Mouse (Mus musculus): ENCODE results near the gene Tesc. TPM values are rescaled to one million over a fixed set of nuclear protein-coding genes. Genes with fewer than 3 reads are reported as not detected.

The Tesc gene
- total and polyA plus RNA-seq, 3 experiments, result not detected

- Histone ChIP-seq H3K4me1 (ENCODE audit: insufficient read depth, low read depth, low read length) (0 out of 2 replicates have a peak, but pooled peaks cover 3% of the 10 kb centered on the region), H3K4me3 (ENCODE audit: low read depth, low read length) (no peak overlapping the region), H3K27me3 (ENCODE audit: insufficient read depth, low read length) (no peaks in the 10 kb centered on the region), H3K36me3 (replicated peaks) (peaks cover 99% of the 10 kb centered on the region), H3K9me3 (replicated peaks) (no peaks in the 10 kb centered on the region)
- TF ChIP-seq CTCF (IDR thresholded peaks at IDR 0.05; ENCODE audit: low read depth, low read length) (no peak), POLR2AphosphoS5 (IDR thresholded peaks at IDR 0.05; ENCODE audit: insufficient replicate concordance, low read depth, low read length) (no peak), GATA2 (IDR thresholded peaks at IDR 0.05; ENCODE audit: borderline replicate concordance, low read depth, low read length) (no peak), TAL1 (conservative IDR thresholded peaks at IDR 0.05; ENCODE audit: low read depth, low read length) (no peak), GATA1 (IDR thresholded peaks at IDR 0.05; ENCODE audit: borderline replicate concordance, low read length) (no peak)
- no peak for DNase-seq (ENCODE audit: low spot score)
- ATAC-seq (ENCODE audit: extremely low read depth, insufficient number of reproducible peaks, low FRiP score, poor library complexity, severe bottlenecking), result no peak
Measured at GRCm38 (mm10) chr5:118096317-118096716, 68.8 kb downstream of the Tesc start.

GRCm38 (mm10) chr5:118099069-118099869 is 71.7 kb downstream of the Tesc start:
- ATAC-seq (ENCODE audit: extremely low read depth, insufficient number of reproducible peaks, low FRiP score, poor library complexity, severe bottlenecking) (no peak), DNase-seq (ENCODE audit: low spot score) (no peak)
- no peak overlapping the region for H3K4me3 ChIP-seq (ENCODE audit: low read depth, low read length)
- no peak for TF ChIP-seq POLR2AphosphoS5 (IDR thresholded peaks at IDR 0.05; ENCODE audit: insufficient replicate concordance, low read depth, low read length)
- no peak for TF ChIP-seq CTCF (IDR thresholded peaks at IDR 0.05; ENCODE audit: low read depth, low read length)
- TF ChIP-seq GATA1 (IDR thresholded peaks at IDR 0.05; ENCODE audit: borderline replicate concordance, low read length), result no peak
- no peak for TF ChIP-seq TAL1 (conservative IDR thresholded peaks at IDR 0.05; ENCODE audit: low read depth, low read length)
- no peak for TF ChIP-seq GATA2 (IDR thresholded peaks at IDR 0.05; ENCODE audit: borderline replicate concordance, low read depth, low read length)
- H3K4me1 ChIP-seq (ENCODE audit: insufficient read depth, low read depth, low read length), result 0 out of 2 replicates have a peak, but pooled peaks cover 3% of the 10 kb centered on the region
- H3K9me3 ChIP-seq (replicated peaks), result no peaks in the 10 kb centered on the region
- H3K36me3 ChIP-seq (replicated peaks), result peaks cover 88% of the 10 kb centered on the region
- no peaks in the 10 kb centered on the region for H3K27me3 ChIP-seq (ENCODE audit: insufficient read depth, low read length)

DNA sequence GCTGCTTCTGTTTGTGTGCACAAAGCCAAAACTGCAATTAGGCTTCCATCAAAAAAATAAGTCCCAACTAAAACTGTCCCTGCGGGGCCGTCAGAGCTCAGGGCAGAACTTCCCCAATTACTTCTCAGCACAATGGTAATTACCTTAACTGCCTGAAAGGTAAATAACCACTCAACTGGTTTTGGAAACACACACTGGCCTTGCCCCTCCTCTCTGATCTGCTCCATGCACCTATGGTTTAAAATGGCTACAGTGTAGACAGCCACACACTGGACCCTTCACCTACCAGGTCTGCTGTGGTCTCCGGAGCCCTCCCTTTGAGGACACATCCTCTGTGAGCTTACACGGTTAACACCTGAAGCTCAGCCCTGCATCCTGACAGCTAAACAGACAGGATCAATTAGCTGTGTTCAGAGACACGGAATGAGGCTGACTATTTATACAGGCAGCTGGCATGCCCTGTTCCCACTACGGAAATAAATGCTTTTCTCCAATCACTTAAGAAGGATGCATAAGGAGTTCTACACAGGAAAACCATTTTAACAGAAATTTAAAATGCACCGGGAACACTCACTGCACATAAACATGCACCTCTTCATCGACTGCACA is 72.4 kb downstream of the Tesc start:
- TF ChIP-seq CTCF (IDR thresholded peaks at IDR 0.05; ENCODE audit: low read depth, low read length) (no peak), GATA2 (IDR thresholded peaks at IDR 0.05; ENCODE audit: borderline replicate concordance, low read depth, low read length) (no peak), POLR2AphosphoS5 (IDR thresholded peaks at IDR 0.05; ENCODE audit: insufficient replicate concordance, low read depth, low read length) (no peak), TAL1 (conservative IDR thresholded peaks at IDR 0.05; ENCODE audit: low read depth, low read length) (no peak), GATA1 (IDR thresholded peaks at IDR 0.05; ENCODE audit: borderline replicate concordance, low read length) (no peak)
- ATAC-seq (ENCODE audit: extremely low read depth, insufficient number of reproducible peaks, low FRiP score, poor library complexity, severe bottlenecking) (no peak), DNase-seq (ENCODE audit: low spot score) (no peak)
- H3K36me3 ChIP-seq (replicated peaks), result peaks cover 86% of the 10 kb centered on the region
- no peaks in the 10 kb centered on the region for H3K27me3 ChIP-seq (ENCODE audit: insufficient read depth, low read length)
- no peaks in the 10 kb centered on the region for H3K9me3 ChIP-seq (replicated peaks)
- H3K4me1 ChIP-seq (ENCODE audit: insufficient read depth, low read depth, low read length), result 0 out of 2 replicates have a peak, but pooled peaks cover 3% of the 10 kb centered on the region
- no peak overlapping the region for H3K4me3 ChIP-seq (ENCODE audit: low read depth, low read length)

GRCm38 (mm10) chr5:118105536-118105935 is 78.0 kb downstream of the Tesc start:
- no peak overlapping the region for H3K4me3 ChIP-seq (ENCODE audit: low read depth, low read length)
- TF ChIP-seq POLR2AphosphoS5 (IDR thresholded peaks at IDR 0.05; ENCODE audit: insufficient replicate concordance, low read depth, low read length), result no peak
- no peaks in the 10 kb centered on the region for H3K9me3 ChIP-seq (replicated peaks)
- H3K36me3 ChIP-seq (replicated peaks), result peaks cover 86% of the 10 kb centered on the region
- ATAC-seq (ENCODE audit: extremely low read depth, insufficient number of reproducible peaks, low FRiP score, poor library complexity, severe bottlenecking) (no peak), DNase-seq (ENCODE audit: low spot score) (no peak)
- H3K4me1 ChIP-seq (ENCODE audit: insufficient read depth, low read depth, low read length), result no peaks in the 10 kb centered on the region
- no peaks in the 10 kb centered on the region for H3K27me3 ChIP-seq (ENCODE audit: insufficient read depth, low read length)

GRCm38 (mm10) chr5:118106667-118107066 is 79.1 kb downstream of the Tesc start:
- no peak for ATAC-seq (ENCODE audit: extremely low read depth, insufficient number of reproducible peaks, low FRiP score, poor library complexity, severe bottlenecking)
- no peak for TF ChIP-seq CTCF (IDR thresholded peaks at IDR 0.05; ENCODE audit: low read depth, low read length)
- no peak for TF ChIP-seq GATA2 (IDR thresholded peaks at IDR 0.05; ENCODE audit: borderline replicate concordance, low read depth, low read length)
- TF ChIP-seq GATA1 (IDR thresholded peaks at IDR 0.05; ENCODE audit: borderline replicate concordance, low read length), result no peak
- no peak for TF ChIP-seq POLR2AphosphoS5 (IDR thresholded peaks at IDR 0.05; ENCODE audit: insufficient replicate concordance, low read depth, low read length)
- no peak for TF ChIP-seq TAL1 (conservative IDR thresholded peaks at IDR 0.05; ENCODE audit: low read depth, low read length)
- no peaks in the 10 kb centered on the region for H3K9me3 ChIP-seq (replicated peaks)
- DNase-seq (ENCODE audit: low spot score), result no peak
- no peaks in the 10 kb centered on the region for H3K27me3 ChIP-seq (ENCODE audit: insufficient read depth, low read length)
- H3K4me1 ChIP-seq (ENCODE audit: insufficient read depth, low read depth, low read length), result no peaks in the 10 kb centered on the region
- H3K4me3 ChIP-seq (ENCODE audit: low read depth, low read length), result no peak overlapping the region
- peaks cover 90% of the 10 kb centered on the region for H3K36me3 ChIP-seq (replicated peaks)

GRCm38 (mm10) chr5:118108124-118108793 is 80.7 kb downstream of the Tesc start:
- TF ChIP-seq GATA1 (IDR thresholded peaks at IDR 0.05; ENCODE audit: borderline replicate concordance, low read length) (no peak), POLR2AphosphoS5 (IDR thresholded peaks at IDR 0.05; ENCODE audit: insufficient replicate concordance, low read depth, low read length) (no peak), CTCF (IDR thresholded peaks at IDR 0.05; ENCODE audit: low read depth, low read length) (no peak), GATA2 (IDR thresholded peaks at IDR 0.05; ENCODE audit: borderline replicate concordance, low read depth, low read length) (no peak), TAL1 (conservative IDR thresholded peaks at IDR 0.05; ENCODE audit: low read depth, low read length) (no peak)
- ATAC-seq (ENCODE audit: extremely low read depth, insufficient number of reproducible peaks, low FRiP score, poor library complexity, severe bottlenecking), result no peak
- Histone ChIP-seq H3K4me1 (ENCODE audit: insufficient read depth, low read depth, low read length) (no peaks in the 10 kb centered on the region), H3K9me3 (replicated peaks) (no peaks in the 10 kb centered on the region), H3K27me3 (ENCODE audit: insufficient read depth, low read length) (no peaks in the 10 kb centered on the region), H3K4me3 (ENCODE audit: low read depth, low read length) (no peak overlapping the region), H3K36me3 (replicated peaks) (peaks cover 94% of the 10 kb centered on the region)
- DNase-seq (ENCODE audit: low spot score), result no peak
